Mouse (Mus musculus) regulatory T cell (primary cell): ENCODE measurements around the gene Sept3.

ENCODE experiments used
- in situ Hi-C: fragments of 300-600 bp; cut with MboI, MseI; formaldehyde crosslinking; loops from one replicate; pipeline ENCODE4 v1.15.1; 2025; ENCODE audit warnings: high pct_unique_total_duplicates

The Sept3 gene

GRCm38 (mm10) chr15:82271201-82271600, 3.5 kb upstream of the Sept3 start:
- in situ Hi-C loops: no loop called here

- in situ Hi-C loops: no loop called here
Measured at GRCm38 (mm10) chr15:82272295-82272694, 2.4 kb upstream of the Sept3 start.

GRCm38 (mm10) chr15:82274927-82275901, 521 bp downstream of the Sept3 start:
- in situ Hi-C loops: no loop called here

GRCm38 (mm10) chr15:82277591-82277990, 2.9 kb downstream of the Sept3 start:
- in situ Hi-C loops: no loop called here

- in situ Hi-C loops: no loop called here
Measured at GRCm38 (mm10) chr15:82280638-82281037, 5.9 kb downstream of the Sept3 start.

- in situ Hi-C loops: no loop called here
Measured at GRCm38 (mm10) chr15:82286157-82286556, 11.5 kb downstream of the Sept3 start.

GRCm38 (mm10) chr15:82290252-82290651, 15.6 kb downstream of the Sept3 start:
- in situ Hi-C loops: no loop called here

GRCm38 (mm10) chr15:82292851-82293250, 18.2 kb downstream of the Sept3 start:
- in situ Hi-C loops: no loop called here

- in situ Hi-C loops: no loop called here
Measured at GRCm38 (mm10) chr15:82293271-82293711, 18.6 kb downstream of the Sept3 start.

GRCm38 (mm10) chr15:82294059-82294458, 19.4 kb downstream of the Sept3 start:
- in situ Hi-C loops: no loop called here

- in situ Hi-C loops: no loop called here
Measured at GRCm38 (mm10) chr15:82298764-82299561, 24.3 kb downstream of the Sept3 start, which contains the start of gene Wbp2nl. Gene Wbp2nl, plus strand, starts transcription at chr15:82298954.

GRCm38 (mm10) chr15:82307107-82307506, 32.4 kb downstream of the Sept3 start:
- in situ Hi-C loops: no loop called here

GRCm38 (mm10) chr15:82308416-82308815, 33.7 kb downstream of the Sept3 start:
- in situ Hi-C loops: no loop called here

GRCm38 (mm10) chr15:82317839-82318238, 43.1 kb downstream of the Sept3 start:
- in situ Hi-C loops: no loop called here

- in situ Hi-C loops: no loop called here
Measured at GRCm38 (mm10) chr15:82319613-82320012, 44.9 kb downstream of the Sept3 start.

GRCm38 (mm10) chr15:82322195-82322594, 47.5 kb downstream of the Sept3 start:
- in situ Hi-C loops: no loop called here

- in situ Hi-C loops: no loop called here
Measured at GRCm38 (mm10) chr15:82325382-82325781, 50.7 kb downstream of the Sept3 start.

- in situ Hi-C loops: no loop called here
Measured at GRCm38 (mm10) chr15:82335194-82335593, 60.5 kb downstream of the Sept3 start.

GRCm38 (mm10) chr15:82336629-82337028, 61.9 kb downstream of the Sept3 start:
- in situ Hi-C loops: no loop called here

GRCm38 (mm10) chr15:82337875-82338274, 63.2 kb downstream of the Sept3 start:
- in situ Hi-C loops: no loop called here

GRCm38 (mm10) chr15:82338593-82339112, 64.0 kb downstream of the Sept3 start, which contains the start of the genes Naga, Pheta2 and Smdt1:
Gene Naga, minus strand, starts transcription at chr15:82338925.
Gene Pheta2, plus strand, starts transcription at chr15:82338942.
Gene Smdt1, plus strand, starts transcription at chr15:82338959.
- in situ Hi-C loops: no loop called here

- in situ Hi-C loops: no loop called here
Measured at GRCm38 (mm10) chr15:82339150-82339549, 64.5 kb downstream of the Sept3 start.
